Mouse (Mus musculus) hindbrain, embryonic 11.5 days (tissue): ENCODE measurements around the gene Fhl2. TPM values are rescaled to one million over a fixed set of nuclear protein-coding genes. Genes with fewer than 3 reads are reported as not detected.
A peak's percentile ranks its signal among the peaks of the same experiment; 100 is the strongest.

Experiments
- ATAC-seq: fragments of 200-750 bp; cut with Nextera tagmentation; 2 replicates; pipeline ENCODE4 v1.8.0; 2017; ENCODE audit warnings: mild to moderate bottlenecking, moderate TSS enrichment, moderate library complexity; ENCODE audit not compliant: low FRiP score
- DNase-seq: peaks from one replicate; pipeline ENCODE4 v3.0.0-alpha.2; 2015; ENCODE audit warnings: low spot score
- H3K27ac ChIP-seq: fragments of 300-500 bp; sonication (generic); 2 replicates; pipeline ENCODE4 v1.5.1; 2014; ENCODE audit warnings: mild to moderate bottlenecking, low read depth, low read length
- H3K27me3 ChIP-seq: fragments of 300-500 bp; sonication (generic); 2 replicates; pipeline ENCODE4 v1.6.1; 2014; ENCODE audit warnings: mild to moderate bottlenecking, low read length, moderate library complexity, mixed read lengths; ENCODE audit not compliant: control insufficient read depth, insufficient read depth
- H3K36me3 ChIP-seq: fragments of 300-500 bp; sonication (generic); 2 replicates; pipeline ENCODE4 v1.6.1; 2014; ENCODE audit warnings: mild to moderate bottlenecking, low read length, moderate library complexity, mixed read lengths; ENCODE audit not compliant: control insufficient read depth, insufficient read depth
- H3K4me1 ChIP-seq: fragments of 300-500 bp; sonication (generic); replicated peaks from 2 replicates; pipeline ENCODE4 v1.6.1; 2014; ENCODE audit warnings: low read length, mixed read lengths; ENCODE audit not compliant: control insufficient read depth, insufficient read depth
- H3K4me2 ChIP-seq: fragments of 300-500 bp; sonication (generic); replicated peaks from 2 replicates; pipeline ENCODE4 v1.6.1; 2014; ENCODE audit warnings: mild to moderate bottlenecking, low read depth, low read length
- H3K4me3 ChIP-seq: fragments of 300-500 bp; sonication (generic); 2 replicates; pipeline ENCODE4 v1.5.1; 2014; ENCODE audit warnings: low read depth, low read length
- H3K9ac ChIP-seq: fragments of 300-500 bp; sonication (generic); 2 replicates; pipeline ENCODE4 v1.6.1; 2014; ENCODE audit warnings: low read depth, low read length
- H3K9me3 ChIP-seq: fragments of 300-500 bp; sonication (generic); 2 replicates; pipeline ENCODE4 v1.6.1; 2016; ENCODE audit warnings: low read length; ENCODE audit not compliant: control insufficient read depth
- WGBS: fragments of 180-500 bp; shearing (Covaris S2); extraction: QIAGEN DNeasy Blood & Tissue Kit; methylation state at CpG from one replicate; pipeline ENCODE4 v1.1.7; 2014; 5-methylcytosine and 5-hydroxymethylcytosine counted together
- polyA plus RNA-seq: library from polyadenylated mRNA; unstranded; fragments of >200 nt; fragmentation: Nextera tagmentation; extraction: Ambion mirVana; gene quantifications from 2 replicates; pipeline ENCODE4 v1.2.1, GENCODE M21; 2014

Gene Fhl2
- polyA plus RNA-seq, 1 experiment from 2014 or later: 10.8 TPM

GRCm38 (mm10) chr1:43092056-43093015 lies 104.4 kb downstream of the Fhl2 start:
- Histone ChIP-seq H3K4me3 (peak overlapping the region; percentile 70), H3K36me3 (no peaks in the 10 kb centered on the region), H3K4me1 (0 out of 2 replicates have a peak, but pooled peaks cover 4% of the 10 kb centered on the region), H3K9ac (peak overlapping the region; percentile 90), H3K4me2 (peak overlapping the region; percentile 79), H3K27ac (peak overlapping the region; percentile 88), H3K9me3 (no peaks in the 10 kb centered on the region), H3K27me3 (no peaks in the 10 kb centered on the region)
- under 1% methylated on average over 53 of the region's 102 CpGs for WGBS
- DNase-seq: peak; percentile 80
- ATAC-seq: peak; percentile 90

- no peaks in the 10 kb centered on the region for H3K9me3 ChIP-seq
- H3K4me3 ChIP-seq: peak overlapping the region; percentile 70
- 0 out of 2 replicates have a peak, but pooled peaks cover 4% of the 10 kb centered on the region for H3K4me1 ChIP-seq
- peak overlapping the region; percentile 90 for H3K9ac ChIP-seq
- H3K27ac ChIP-seq: no peak overlapping the region
- 49% methylated on average over 13 of the region's 13 CpGs for WGBS
- H3K27me3 ChIP-seq: no peaks in the 10 kb centered on the region
- H3K4me2 ChIP-seq: peak overlapping the region; percentile 79
- ATAC-seq: peak; percentile 26; the same call in 1 of the 2 replicates
- DNase-seq: no peak
- H3K36me3 ChIP-seq: no peaks in the 10 kb centered on the region
Observed at GRCm38 (mm10) chr1:43091306-43092055, 105.3 kb downstream of the Fhl2 start.

- Histone ChIP-seq H3K36me3 (no peaks in the 10 kb centered on the region), H3K9me3 (no peaks in the 10 kb centered on the region), H3K27ac (no peak overlapping the region), H3K4me1 (0 out of 2 replicates have a peak, but pooled peaks cover 4% of the 10 kb centered on the region), H3K4me2 (no peak overlapping the region), H3K4me3 (no peak overlapping the region), H3K9ac (no peak overlapping the region), H3K27me3 (no peaks in the 10 kb centered on the region)
- 81% methylated on average over 1 of the region's 1 CpGs for WGBS
- ATAC-seq (no peak), DNase-seq (no peak)
Observed at GRCm38 (mm10) chr1:43090418-43090817, 106.4 kb downstream of the Fhl2 start.

DNA sequence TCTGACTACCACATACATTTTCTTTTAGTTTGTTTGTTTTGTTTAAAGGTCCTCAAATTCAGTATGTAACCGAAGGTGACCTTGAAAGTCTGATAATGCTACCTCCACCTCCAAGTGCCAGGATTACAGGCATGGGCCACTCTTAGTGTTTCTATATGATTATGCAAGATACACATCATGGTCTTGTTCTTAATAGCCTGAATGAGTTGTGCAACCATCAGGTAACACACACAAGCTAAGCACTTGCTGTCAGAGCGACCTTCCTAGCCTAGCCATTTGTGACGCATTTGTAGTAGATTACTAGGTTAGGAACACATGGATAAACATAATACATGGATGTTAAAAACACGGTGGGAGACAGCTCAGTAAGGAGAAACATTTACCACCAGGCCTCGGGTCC lies 113.8 kb downstream of the Fhl2 start:
- 88% methylated on average over 5 of the region's 5 CpGs for WGBS
- DNase-seq: no peak
- no peak for ATAC-seq

GRCm38 (mm10) chr1:43078124-43078523 lies 118.7 kb downstream of the Fhl2 start:
- Histone ChIP-seq H3K27ac (no peak overlapping the region), H3K27me3 (no peaks in the 10 kb centered on the region), H3K4me3 (no peak overlapping the region), H3K4me2 (no peak overlapping the region), H3K36me3 (no peaks in the 10 kb centered on the region), H3K9ac (no peak overlapping the region), H3K4me1 (no peaks in the 10 kb centered on the region), H3K9me3 (no peaks in the 10 kb centered on the region)
- DNase-seq: no peak
- 89% methylated on average over 2 of the region's 2 CpGs for WGBS
- no peak for ATAC-seq

More for the DNA sequence above, 113.8 kb downstream of the Fhl2 start:
- Histone ChIP-seq H3K27me3 (no peaks in the 10 kb centered on the region), H3K9ac (no peak overlapping the region), H3K9me3 (no peaks in the 10 kb centered on the region), H3K4me3 (no peak overlapping the region), H3K4me2 (no peak overlapping the region), H3K27ac (no peak overlapping the region), H3K4me1 (no peaks in the 10 kb centered on the region), H3K36me3 (no peaks in the 10 kb centered on the region)

DNA sequence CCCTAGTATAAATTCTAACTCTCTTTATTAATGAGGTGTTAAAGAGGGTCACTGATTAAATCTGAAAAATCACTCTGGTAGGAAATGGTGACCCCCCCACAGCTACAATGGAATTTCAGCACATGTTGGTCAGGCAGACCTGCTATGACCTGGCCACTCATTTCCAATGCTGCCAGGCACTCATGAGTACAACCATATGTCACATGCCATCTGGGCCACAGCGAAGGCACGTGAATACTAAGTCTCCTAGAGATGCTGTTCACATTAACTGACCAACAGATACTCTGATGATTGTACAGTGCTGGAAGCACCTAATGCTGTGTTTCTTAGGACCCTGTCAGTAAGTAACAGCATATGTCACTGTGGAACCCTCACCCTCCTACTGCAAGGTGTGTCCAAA lies 122.0 kb downstream of the Fhl2 start:
- Histone ChIP-seq H3K36me3 (no peaks in the 10 kb centered on the region), H3K9me3 (no peaks in the 10 kb centered on the region), H3K4me3 (no peak overlapping the region), H3K27ac (no peak overlapping the region), H3K4me2 (no peak overlapping the region), H3K4me1 (no peaks in the 10 kb centered on the region), H3K9ac (no peak overlapping the region), H3K27me3 (no peaks in the 10 kb centered on the region)
- 86% methylated on average over 2 of the region's 2 CpGs for WGBS
- DNase-seq: no peak
- no peak for ATAC-seq

Other genes starting within 250 kb of the Fhl2 start
- 15.2 and 15.7 TPM in 2 replicates for gene Gpr45, start 244.1 kb downstream of the Fhl2 start, polyA plus RNA-seq
- 15.1 and 17.2 TPM in 2 replicates for gene Tgfbrap1, start 98.3 kb downstream of the Fhl2 start, polyA plus RNA-seq
- gene AI597479, start 98.3 kb downstream of the Fhl2 start, polyA plus RNA-seq: 39.3 and 44.5 TPM in 2 replicates
- 31.9 and 35.5 TPM in 2 replicates for gene Nck2, start 247.6 kb upstream of the Fhl2 start, polyA plus RNA-seq